Mouse (Mus musculus) heart, embryonic 15.5 days (tissue): Measurements from ENCODE around the gene Cpne9. TPM values are rescaled to one million over a fixed set of nuclear protein-coding genes. Genes with fewer than 3 reads are reported as not detected.

ENCODE experiments used
- ATAC-seq: fragments of 200-750 bp; cut with Nextera tagmentation; replicated peaks from 2 replicates; pipeline ENCODE4 v1.8.0; 2017; ENCODE audit warnings: low read depth, moderate TSS enrichment; ENCODE audit not compliant: insufficient number of reproducible peaks, insufficient read depth, low FRiP score
- H3K27ac ChIP-seq: fragments of 300-500 bp; sonication (generic); 2 replicates; pipeline ENCODE4 v1.5.1; 2015; ENCODE audit warnings: mild to moderate bottlenecking, inconsistent platforms
- H3K27me3 ChIP-seq: fragments of 300-500 bp; sonication (generic); 2 replicates; pipeline ENCODE4 v1.6.1; 2015; ENCODE audit warnings: inconsistent platforms
- H3K36me3 ChIP-seq: fragments of 300-500 bp; sonication (generic); 2 replicates; pipeline ENCODE4 v1.6.1; 2015; ENCODE audit warnings: mild to moderate bottlenecking, inconsistent platforms
- H3K4me1 ChIP-seq: fragments of 300-500 bp; sonication (generic); replicated peaks from 2 replicates; pipeline ENCODE4 v1.6.1; 2015; ENCODE audit warnings: inconsistent platforms
- H3K4me2 ChIP-seq: fragments of 300-500 bp; sonication (generic); 2 replicates; pipeline ENCODE4 v1.6.1; 2015; ENCODE audit warnings: inconsistent platforms, mild to moderate bottlenecking, moderate library complexity
- H3K4me3 ChIP-seq: fragments of 300-500 bp; sonication (generic); 2 replicates; pipeline ENCODE4 v1.5.1; 2015; ENCODE audit warnings: mild to moderate bottlenecking, inconsistent platforms
- H3K9ac ChIP-seq: fragments of 300-500 bp; sonication (generic); 2 replicates; pipeline ENCODE4 v1.6.1; 2015; ENCODE audit warnings: mild to moderate bottlenecking, inconsistent platforms
- H3K9me3 ChIP-seq: fragments of 300-500 bp; sonication (generic); replicated peaks from 2 replicates; pipeline ENCODE4 v1.6.1; 2016; ENCODE audit warnings: inconsistent platforms
- WGBS: fragments of 180-500 bp; shearing (Covaris S2); methylation state at CpG from one replicate; pipeline ENCODE4 v1.1.7; 2015; ENCODE audit warnings: mixed read lengths; 5-methylcytosine and 5-hydroxymethylcytosine counted together
- polyA plus RNA-seq: library from polyadenylated mRNA; unstranded; fragments of >200 nt; fragmentation: Nextera tagmentation; extraction: Ambion mirVana; gene quantifications from 2 replicates; pipeline ENCODE4 v1.2.1, GENCODE M21; 2015

Cpne9 gene
- 0.25 TPM in 1 of 2 replicates, not detected in the other for polyA plus RNA-seq

DNA sequence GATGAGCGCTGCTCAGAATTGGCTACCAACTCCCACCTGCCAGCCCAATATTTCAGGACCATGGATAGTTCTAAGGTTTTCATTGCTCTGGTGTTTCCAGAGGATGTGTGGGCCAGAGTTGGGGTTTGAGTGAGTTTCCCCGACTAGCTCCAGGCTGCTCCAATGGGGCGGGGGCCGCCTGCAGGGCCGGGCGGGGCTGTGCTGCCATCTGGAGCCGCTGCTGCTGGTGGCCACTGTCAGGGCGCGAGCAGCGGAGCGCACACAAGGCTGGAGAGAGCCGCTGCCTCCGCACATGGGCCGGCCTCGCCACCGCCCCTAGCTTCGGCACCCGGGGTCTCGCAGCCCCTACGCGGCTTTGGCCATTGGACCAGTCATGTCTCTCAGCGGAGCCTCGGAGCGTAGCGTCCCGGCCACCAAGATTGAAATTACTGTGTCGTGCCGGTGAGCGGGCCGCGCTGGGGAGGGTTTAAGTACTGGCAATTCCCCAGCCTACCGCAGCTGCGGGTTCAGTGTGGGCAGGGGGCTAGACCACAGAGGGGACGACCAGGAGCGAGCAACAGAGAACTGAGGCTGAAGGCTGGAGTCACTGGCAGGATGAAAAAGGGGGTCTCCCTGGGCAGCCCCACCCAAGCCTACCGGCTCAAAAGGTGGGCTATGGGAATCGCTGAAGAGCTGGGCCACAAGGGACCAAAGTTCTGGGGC, at the start of gene Cpne9:
Gene Cpne9, plus strand, starts transcription at position 207 of the 702 bp plus-strand sequence.
- ATAC-seq = no peak
- H3K4me3 ChIP-seq = peak within 1 kb of the TSS; percentile 11; the same call in 1 of the 2 replicates
- peaks cover 6% of the 10 kb centered on the region for H3K4me1 ChIP-seq
- peaks cover 2% of the 10 kb centered on the region; the same call in 1 of the 2 replicates for H3K36me3 ChIP-seq
- H3K9me3 ChIP-seq = no peaks in the 10 kb centered on the region
- H3K27me3 ChIP-seq = peaks cover 39% of the 10 kb centered on the region
- H3K9ac ChIP-seq = no peak within 1 kb of the TSS
- peak within 1 kb of the TSS; percentile 38; the same call in 1 of the 2 replicates for H3K4me2 ChIP-seq
- 3% methylated on average over 37 of the region's 37 CpGs for WGBS
- H3K27ac ChIP-seq = no peak within 1 kb of the TSS

DNA sequence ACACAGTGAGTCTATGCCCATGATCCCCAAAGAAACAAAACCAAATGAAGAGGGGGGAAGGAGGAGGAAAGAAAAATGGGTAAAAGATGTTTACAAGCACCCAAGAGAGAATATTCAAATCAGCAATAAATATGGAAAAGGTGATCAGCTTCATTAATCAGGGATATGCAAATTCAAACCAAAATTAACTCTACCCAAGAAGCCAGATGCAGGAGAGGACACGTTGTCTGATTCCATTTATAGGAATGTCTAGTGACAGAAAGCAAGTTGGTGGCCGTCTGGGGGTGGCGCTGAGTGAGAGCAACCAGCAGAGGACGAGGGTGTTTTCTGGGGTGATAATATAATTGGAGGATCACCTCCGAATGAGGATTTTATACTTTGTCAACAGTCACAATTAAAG, 47.0 kb upstream of the Cpne9 start:
- Histone ChIP-seq H3K4me1 (peaks cover 11% of the 10 kb centered on the region), H3K36me3 (no peaks in the 10 kb centered on the region), H3K4me2 (no peak overlapping the region), H3K27ac (no peak overlapping the region), H3K9me3 (no peaks in the 10 kb centered on the region), H3K27me3 (no peaks in the 10 kb centered on the region), H3K9ac (no peak overlapping the region), H3K4me3 (no peak overlapping the region)
- WGBS = 49% methylated on average over 5 of the region's 5 CpGs
- ATAC-seq = no peak

DNA sequence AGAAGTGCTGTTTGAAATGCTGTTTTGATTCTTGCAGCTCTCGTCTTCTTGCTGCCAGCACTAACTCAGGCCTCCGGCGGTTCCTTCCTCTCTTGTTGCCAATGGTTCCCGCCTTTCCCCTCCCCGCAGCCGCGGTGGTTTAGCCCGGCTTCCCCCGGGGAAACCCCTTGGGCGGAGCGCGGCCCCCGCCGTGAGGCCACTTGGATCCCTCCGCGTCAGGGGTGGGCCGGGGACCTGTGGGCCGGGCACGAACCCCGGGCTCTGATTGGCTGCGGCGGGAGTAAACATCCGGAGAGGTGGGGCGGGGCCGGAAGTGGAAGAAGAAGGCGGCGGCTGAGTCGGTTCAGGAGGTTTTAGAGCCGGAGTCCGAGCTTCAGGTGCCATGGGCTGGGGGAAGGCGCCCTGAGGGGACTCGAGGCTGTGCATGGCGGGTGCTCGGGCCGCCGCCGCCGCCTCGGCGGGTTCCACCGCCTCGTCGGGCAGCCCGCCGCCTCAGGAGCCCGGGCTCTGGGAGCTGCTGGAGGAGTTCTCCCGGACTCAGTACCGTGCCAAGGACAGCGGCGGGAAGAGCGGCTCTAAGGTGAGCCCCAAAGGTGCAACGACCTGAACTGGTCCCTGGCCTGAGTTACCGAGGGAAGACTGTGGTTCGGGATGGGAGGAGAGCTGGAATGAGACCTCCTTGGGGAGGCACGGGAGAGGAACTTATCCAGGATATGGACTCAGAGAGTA, 44.4 kb upstream of the Cpne9 start, which contains the start of gene Mtmr14:
Gene Mtmr14, plus strand, starts transcription at position 302 of the 729 bp plus-strand sequence.
- no peaks in the 10 kb centered on the region for H3K27me3 ChIP-seq
- peaks cover 11% of the 10 kb centered on the region for H3K4me1 ChIP-seq
- peaks cover 7% of the 10 kb centered on the region for H3K36me3 ChIP-seq
- peak within 1 kb of the TSS; percentile 41; the same call in 1 of the 2 replicates for H3K27ac ChIP-seq
- peak; percentile 99 for ATAC-seq
- peak within 1 kb of the TSS; percentile 85 for H3K9ac ChIP-seq
- H3K4me3 ChIP-seq = peak within 1 kb of the TSS; percentile 87
- no peaks in the 10 kb centered on the region for H3K9me3 ChIP-seq
- peak within 1 kb of the TSS; percentile 87 for H3K4me2 ChIP-seq
- WGBS = under 1% methylated on average over 55 of the region's 55 CpGs

DNA sequence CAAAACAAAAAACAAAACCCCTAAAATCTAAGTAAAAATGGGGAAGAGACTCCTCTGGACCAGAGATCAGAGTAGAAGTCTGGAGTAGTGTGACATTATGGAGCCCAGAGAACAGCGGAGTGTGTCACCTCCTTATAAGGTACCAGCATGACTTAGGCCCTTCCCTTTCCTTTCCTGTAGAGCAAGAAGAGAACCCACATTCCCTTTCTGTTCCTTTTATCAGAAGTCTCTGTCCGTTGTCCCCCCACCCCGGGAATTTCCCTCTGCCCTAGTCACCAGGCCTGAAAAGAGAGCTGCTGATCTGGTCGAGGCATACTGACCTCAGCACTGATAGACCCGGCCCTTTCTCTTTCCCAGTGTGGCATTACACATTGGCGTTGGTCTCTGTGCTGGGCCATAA, 43.7 kb upstream of the Cpne9 start:
- H3K36me3 ChIP-seq = peaks cover 14% of the 10 kb centered on the region
- H3K9ac ChIP-seq = peak overlapping the region; percentile 85
- H3K4me3 ChIP-seq = peak overlapping the region; percentile 87
- H3K27me3 ChIP-seq = no peaks in the 10 kb centered on the region
- no peak overlapping the region for H3K27ac ChIP-seq
- H3K9me3 ChIP-seq = no peaks in the 10 kb centered on the region
- ATAC-seq = no peak
- H3K4me1 ChIP-seq = peaks cover 11% of the 10 kb centered on the region
- 16% methylated on average over 6 of the region's 6 CpGs for whole genome bisulfite sequencing
- H3K4me2 ChIP-seq = peak overlapping the region; percentile 87

DNA sequence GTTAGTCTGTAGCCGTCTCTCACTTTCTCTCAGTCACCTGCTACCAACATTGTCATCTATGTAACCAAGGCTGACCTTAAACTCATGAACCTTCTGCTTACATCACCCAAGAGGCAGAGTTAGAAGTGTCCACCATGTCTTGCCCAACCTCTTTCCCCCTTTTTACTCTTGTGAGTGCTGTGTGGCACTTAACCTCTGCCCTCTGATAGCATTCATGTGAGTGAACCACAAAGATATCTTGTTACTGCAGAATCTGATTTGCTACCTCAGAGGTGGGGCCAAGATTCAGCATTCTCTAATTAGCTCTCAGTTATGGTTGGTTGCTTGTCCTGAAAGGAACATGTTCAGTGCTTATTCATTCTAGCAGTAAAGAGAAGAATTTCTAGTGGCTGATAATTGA, 39.4 kb upstream of the Cpne9 start:
- Histone ChIP-seq H3K9ac (no peak overlapping the region), H3K4me3 (no peak overlapping the region), H3K36me3 (peaks cover 14% of the 10 kb centered on the region), H3K27ac (no peak overlapping the region), H3K4me2 (no peak overlapping the region), H3K4me1 (peaks cover 11% of the 10 kb centered on the region), H3K27me3 (no peaks in the 10 kb centered on the region), H3K9me3 (no peaks in the 10 kb centered on the region)
- no peak for ATAC-seq
- WGBS = 76% methylated on average over 1 of the region's 1 CpGs

DNA sequence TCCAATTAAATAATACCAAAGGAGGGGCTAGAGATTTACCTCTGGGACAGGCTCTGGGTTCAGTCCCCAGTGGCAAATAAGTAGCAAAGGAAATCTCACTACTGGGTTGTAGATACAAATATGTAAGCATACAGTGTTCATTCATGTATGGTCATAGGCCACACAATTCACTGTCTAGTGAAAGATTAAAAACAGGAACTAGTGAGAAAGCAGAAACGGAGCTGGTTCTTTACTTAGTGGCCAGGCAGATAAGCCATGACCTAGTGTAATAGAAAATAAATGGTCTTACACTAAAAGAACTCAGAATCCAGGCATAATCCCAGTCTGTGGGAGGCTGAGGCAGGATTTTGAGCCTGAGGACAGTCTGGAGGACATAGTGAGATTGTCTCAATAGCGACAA, 36.5 kb upstream of the Cpne9 start:
- Histone ChIP-seq H3K9me3 (no peaks in the 10 kb centered on the region), H3K4me2 (no peak overlapping the region), H3K9ac (no peak overlapping the region), H3K27ac (no peak overlapping the region), H3K27me3 (no peaks in the 10 kb centered on the region), H3K4me3 (no peak overlapping the region), H3K4me1 (no peaks in the 10 kb centered on the region), H3K36me3 (peaks cover 23% of the 10 kb centered on the region)
- ATAC-seq = no peak
- 85% methylated on average over 2 of the region's 2 CpGs for WGBS

DNA sequence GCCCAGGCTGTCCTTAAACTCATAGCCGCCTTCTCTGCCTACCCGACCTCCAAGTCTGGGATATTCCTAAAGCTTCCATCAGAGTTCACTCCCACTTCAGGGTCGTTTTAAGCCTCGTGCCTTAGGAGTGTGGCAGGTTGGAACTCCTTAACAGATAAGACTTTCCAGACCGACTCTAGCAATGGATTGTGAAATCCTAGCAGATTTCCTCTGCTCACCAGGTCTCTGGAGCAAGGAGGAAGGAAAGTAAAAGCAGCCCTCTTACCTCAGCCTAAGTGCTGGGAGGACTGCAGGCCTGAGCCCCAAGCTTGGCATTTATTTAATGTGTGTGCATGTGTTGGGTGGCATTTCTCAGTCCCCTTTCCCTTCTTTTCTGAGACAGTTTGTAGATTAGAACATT, 31.3 kb upstream of the Cpne9 start:
- 70% methylated on average over 5 of the region's 5 CpGs for WGBS
- Histone ChIP-seq H3K27ac (no peak overlapping the region), H3K4me3 (no peak overlapping the region), H3K36me3 (peaks cover 33% of the 10 kb centered on the region; the same call in 1 of the 2 replicates), H3K9me3 (no peaks in the 10 kb centered on the region), H3K4me2 (no peak overlapping the region), H3K9ac (no peak overlapping the region), H3K27me3 (no peaks in the 10 kb centered on the region), H3K4me1 (0 out of 2 replicates have a peak, but pooled peaks cover 4% of the 10 kb centered on the region)
- ATAC-seq = no peak

DNA sequence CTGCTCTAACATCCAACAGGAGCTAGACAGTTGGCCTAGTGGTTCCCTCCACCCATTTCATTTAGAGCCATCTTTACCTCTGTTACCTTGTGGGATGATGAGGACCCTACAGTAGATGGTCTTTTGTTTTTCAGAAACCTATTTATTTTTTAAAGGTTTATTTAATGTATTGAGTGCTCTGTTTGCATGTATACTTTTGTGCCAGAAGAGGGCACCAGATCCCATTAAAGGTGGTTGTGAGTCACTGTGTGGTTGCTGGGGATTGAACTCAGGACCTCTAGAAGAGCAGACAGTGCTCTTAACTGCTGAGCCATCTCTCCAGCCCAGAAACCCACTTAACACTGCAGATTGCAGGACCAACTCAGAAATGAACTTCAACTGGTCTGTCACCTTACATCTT, 30.2 kb upstream of the Cpne9 start:
- Histone ChIP-seq H3K27me3 (no peaks in the 10 kb centered on the region), H3K36me3 (peaks cover 40% of the 10 kb centered on the region), H3K4me3 (no peak overlapping the region), H3K27ac (no peak overlapping the region), H3K4me1 (0 out of 2 replicates have a peak, but pooled peaks cover 5% of the 10 kb centered on the region), H3K9me3 (no peaks in the 10 kb centered on the region), H3K9ac (no peak overlapping the region), H3K4me2 (no peak overlapping the region)
- ATAC-seq = no peak

DNA sequence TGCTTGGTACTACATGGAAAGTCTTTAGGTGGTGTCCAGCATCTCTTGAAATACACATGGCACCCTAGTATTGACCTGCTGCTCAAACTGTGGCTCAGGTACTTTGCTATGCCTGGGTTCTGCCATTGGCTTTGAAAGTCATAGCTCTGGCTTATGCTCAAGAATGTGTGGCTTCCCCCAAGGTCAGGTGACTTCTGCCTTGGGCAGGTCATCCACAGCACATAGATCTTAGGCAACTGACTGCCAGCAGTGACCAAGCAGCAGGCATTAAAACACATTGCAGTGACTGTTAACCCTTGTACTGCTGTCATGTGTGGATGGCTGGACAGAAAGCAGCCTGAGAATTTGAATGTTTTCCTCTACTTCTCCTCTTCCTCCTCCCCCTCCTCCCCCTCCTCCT, 27.2 kb upstream of the Cpne9 start:
- ATAC-seq = no peak
- Histone ChIP-seq H3K27ac (no peak overlapping the region), H3K27me3 (no peaks in the 10 kb centered on the region), H3K4me1 (0 out of 2 replicates have a peak, but pooled peaks cover 5% of the 10 kb centered on the region), H3K4me2 (no peak overlapping the region), H3K9ac (no peak overlapping the region), H3K4me3 (no peak overlapping the region), H3K9me3 (no peaks in the 10 kb centered on the region), H3K36me3 (peaks cover 59% of the 10 kb centered on the region)

DNA sequence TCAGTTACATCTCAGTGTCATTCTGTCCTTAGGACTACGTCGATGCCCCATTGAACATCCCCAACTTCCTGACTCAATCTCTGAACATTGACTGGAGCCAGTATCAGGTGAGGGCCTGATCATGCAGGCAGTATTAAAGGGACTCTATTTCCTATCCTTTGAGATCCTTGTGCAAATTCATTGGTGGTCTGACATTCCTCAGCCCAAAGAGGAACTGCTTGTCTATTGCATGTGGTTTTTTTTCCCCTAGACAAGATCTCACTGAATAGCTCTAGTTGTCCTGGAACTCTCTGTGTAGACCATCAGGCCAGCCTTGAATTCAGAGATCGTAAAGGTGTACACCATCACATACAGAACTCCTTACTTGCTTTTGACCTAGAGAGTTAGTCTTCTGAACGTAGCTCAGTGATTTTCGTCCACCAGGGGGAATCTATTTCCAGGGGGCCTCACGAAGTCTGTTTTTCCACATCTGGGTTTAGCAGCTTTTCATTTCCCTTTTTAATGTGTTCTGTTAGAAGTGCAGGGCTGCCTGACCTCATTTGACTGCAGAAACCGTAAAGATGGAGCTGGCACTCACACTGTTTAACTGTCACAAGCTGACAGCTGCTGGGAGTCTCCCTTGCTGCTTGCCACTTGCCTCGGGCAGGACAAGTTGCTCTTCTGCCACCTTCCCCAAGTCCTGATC, 20.8 kb upstream of the Cpne9 start:
- no peaks in the 10 kb centered on the region for H3K9me3 ChIP-seq
- no peaks in the 10 kb centered on the region for H3K4me1 ChIP-seq
- peaks cover 67% of the 10 kb centered on the region for H3K36me3 ChIP-seq
- H3K9ac ChIP-seq = no peak overlapping the region
- no peak overlapping the region for H3K4me3 ChIP-seq
- WGBS = 82% methylated on average over 8 of the region's 8 CpGs
- ATAC-seq = no peak
- no peak overlapping the region for H3K4me2 ChIP-seq
- H3K27me3 ChIP-seq = no peaks in the 10 kb centered on the region
- H3K27ac ChIP-seq = no peak overlapping the region

DNA sequence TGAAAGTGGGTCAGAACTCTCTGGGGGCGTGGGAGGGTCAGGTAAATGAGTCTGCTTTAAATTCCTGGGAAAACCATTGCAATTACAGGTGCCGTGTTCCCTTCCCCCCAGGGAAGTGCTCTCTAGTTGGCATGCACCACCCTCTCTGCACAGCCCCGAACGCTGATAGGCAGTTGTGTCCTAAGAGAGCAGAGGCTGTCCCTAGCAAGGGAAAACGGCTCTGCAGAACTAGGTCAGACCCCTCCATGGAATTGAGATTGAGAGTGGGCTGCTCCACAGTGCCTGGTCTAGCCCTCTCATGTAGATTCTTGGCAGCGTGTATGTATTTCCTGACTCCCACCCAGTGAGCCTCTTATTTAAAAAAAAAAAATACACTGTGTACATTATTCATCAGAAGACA, 18.6 kb upstream of the Cpne9 start:
- no peak overlapping the region for H3K9ac ChIP-seq
- no peak overlapping the region for H3K27ac ChIP-seq
- H3K36me3 ChIP-seq = peaks cover 60% of the 10 kb centered on the region
- 86% methylated on average over 6 of the region's 6 CpGs for WGBS
- H3K9me3 ChIP-seq = no peaks in the 10 kb centered on the region
- no peak for ATAC-seq
- no peak overlapping the region for H3K4me3 ChIP-seq
- no peak overlapping the region for H3K4me2 ChIP-seq
- no peaks in the 10 kb centered on the region for H3K27me3 ChIP-seq
- H3K4me1 ChIP-seq = no peaks in the 10 kb centered on the region
